Mouse (Mus musculus) retina, postnatal 7 days (tissue): ENCODE results near the gene Fbxl17.

Experiments
- DNase-seq: peaks from one replicate; pipeline ENCODE4 v3.0.0-alpha.2; 2012; ENCODE audit warnings: low read depth, low spot score

Gene Fbxl17

GRCm38 (mm10) chr17:63167248-63167647 lies 332.6 kb downstream of the Fbxl17 start:
- DNase-seq, result no peak

DNA sequence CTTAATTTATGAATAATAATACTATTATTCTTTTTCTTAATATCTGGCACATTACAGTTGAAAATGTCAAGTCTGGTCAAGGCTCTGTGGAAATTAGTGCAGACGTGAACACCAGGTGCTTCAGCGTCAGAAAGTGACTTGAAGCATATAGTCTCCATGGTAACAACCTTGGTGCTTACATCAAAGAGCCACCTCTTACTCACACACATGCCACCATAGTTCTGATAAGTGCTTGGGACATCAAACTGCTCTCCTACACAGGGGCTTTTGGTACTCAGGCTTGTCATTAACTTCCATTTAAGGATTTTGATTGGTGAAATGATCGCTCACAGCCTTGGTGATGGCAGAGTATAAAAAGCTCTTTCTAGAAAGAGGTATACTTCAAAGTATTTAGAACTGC lies 333.1 kb downstream of the Fbxl17 start:
- no peak for DNase-seq

DNA sequence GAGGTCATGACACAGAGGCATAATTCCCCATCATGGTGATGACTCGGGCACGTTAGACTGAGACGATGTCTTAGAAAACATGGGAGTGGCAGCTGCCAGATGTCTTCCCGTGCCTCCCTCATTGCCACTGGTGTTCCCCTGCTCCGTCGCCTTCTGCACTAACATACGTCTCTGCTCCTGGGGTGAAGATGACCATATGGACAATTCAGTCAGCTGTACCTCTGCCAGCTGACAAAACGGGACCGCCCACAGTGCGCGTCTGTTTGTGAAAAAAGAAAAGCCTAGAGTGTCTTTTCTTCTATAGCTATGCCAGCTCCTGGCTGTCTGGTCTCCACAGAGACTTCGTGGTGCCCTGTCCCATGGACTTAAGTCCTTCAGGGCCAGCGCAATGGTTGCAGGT lies 334.0 kb downstream of the Fbxl17 start:
- no peak for DNase-seq

- DNase-seq, result no peak
These were observed 335.5 kb downstream of the Fbxl17 start for GRCm38 (mm10) chr17:63164289-63164688.

DNA sequence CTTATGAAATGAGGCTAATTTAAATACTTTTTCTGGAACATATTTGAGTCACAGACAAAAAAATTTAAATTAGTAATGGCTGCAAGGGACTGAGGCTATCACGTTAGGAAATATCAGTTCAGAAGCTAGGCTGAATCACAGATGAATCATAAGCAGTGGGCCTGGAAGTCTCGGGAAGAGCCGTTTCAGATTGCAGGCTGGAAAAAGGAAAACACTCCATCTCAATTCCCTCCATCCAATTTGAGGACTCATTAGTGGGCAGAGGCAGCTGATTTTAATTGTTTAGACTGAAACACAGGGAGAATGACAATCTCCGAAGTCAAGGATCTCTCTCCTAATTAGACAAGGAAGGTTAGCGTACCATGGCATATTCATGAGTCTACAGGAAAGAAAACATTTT lies 337.9 kb downstream of the Fbxl17 start:
- no peak for DNase-seq

DNA sequence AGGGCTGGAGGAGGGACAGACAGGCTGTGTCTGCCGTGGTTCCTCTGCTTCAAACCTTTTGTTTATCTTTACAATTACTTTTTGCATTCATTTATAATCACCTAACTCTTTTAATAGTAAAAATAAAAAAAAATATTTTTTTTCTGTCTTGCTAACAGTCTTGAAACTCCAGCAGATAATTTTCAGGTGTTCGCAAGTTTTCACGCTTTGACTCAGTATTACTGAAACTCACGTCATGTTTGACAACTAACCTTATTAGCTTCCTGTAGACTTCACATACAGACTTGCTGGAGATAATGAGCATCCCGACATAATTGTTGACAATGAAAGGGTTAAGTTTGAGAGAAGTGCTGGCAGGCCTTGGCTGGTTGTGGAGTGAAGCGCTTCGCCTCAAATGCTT lies 340.6 kb downstream of the Fbxl17 start:
- DNase-seq, result no peak

DNA sequence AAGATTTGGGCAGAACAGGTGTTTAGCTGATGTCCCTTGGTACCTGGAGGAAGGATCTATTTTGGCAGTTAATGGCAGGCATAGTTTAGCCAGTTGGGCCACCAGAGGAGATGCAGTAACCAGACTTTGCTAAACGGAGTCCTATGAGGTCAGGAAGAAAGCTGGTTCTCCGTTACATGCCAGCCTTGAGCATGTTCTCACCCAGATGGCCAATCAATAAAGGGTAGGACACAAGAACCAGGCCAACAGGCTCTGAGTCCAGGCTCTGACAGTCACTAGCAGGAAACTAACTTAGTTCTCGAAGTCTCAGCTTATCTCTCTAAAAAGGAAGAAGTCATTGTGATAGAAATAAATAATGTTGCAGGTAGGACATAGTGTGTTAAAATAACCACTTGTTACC lies 341.4 kb downstream of the Fbxl17 start:
- DNase-seq, result no peak

DNA sequence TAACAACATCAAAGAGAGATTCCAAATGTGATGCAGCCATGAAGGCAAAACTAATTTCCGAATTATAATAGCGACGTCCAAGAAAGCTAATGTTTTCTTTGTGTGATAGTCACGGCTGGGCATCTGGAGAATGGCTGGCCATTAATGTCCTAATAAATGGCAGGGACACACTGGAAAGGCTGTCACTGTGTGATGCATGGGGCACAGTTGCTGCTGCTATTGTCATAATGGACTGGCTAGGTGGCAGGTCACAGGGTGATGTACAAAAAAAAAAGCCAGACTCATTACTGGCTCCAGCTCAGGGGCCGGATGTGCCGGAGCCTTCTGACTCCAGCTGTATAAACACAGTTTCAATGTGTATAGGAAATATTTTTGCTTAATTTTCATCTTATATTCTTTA lies 341.9 kb downstream of the Fbxl17 start:
- no peak for DNase-seq

- no peak for DNase-seq
These were observed 342.8 kb downstream of the Fbxl17 start for GRCm38 (mm10) chr17:63157019-63157418.

DNA sequence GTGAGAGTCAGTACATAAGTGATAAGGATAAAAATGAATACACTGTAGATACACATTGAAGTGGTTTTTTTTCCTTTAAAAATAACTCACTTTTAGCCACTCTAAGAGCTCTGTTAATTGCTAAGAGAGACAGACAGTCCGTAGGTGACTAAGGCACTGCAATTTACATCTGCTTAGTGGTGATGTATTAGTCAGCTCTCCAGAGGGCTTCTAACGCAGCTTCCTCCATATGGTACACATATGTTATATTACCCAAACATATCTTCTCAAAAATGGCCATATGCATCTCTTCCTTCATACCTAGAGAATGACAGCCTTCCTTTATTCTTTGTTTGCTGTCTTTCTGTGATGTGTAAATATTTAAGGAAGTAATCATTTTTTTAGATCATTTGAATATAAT lies 353.3 kb downstream of the Fbxl17 start:
- no peak for DNase-seq

DNA sequence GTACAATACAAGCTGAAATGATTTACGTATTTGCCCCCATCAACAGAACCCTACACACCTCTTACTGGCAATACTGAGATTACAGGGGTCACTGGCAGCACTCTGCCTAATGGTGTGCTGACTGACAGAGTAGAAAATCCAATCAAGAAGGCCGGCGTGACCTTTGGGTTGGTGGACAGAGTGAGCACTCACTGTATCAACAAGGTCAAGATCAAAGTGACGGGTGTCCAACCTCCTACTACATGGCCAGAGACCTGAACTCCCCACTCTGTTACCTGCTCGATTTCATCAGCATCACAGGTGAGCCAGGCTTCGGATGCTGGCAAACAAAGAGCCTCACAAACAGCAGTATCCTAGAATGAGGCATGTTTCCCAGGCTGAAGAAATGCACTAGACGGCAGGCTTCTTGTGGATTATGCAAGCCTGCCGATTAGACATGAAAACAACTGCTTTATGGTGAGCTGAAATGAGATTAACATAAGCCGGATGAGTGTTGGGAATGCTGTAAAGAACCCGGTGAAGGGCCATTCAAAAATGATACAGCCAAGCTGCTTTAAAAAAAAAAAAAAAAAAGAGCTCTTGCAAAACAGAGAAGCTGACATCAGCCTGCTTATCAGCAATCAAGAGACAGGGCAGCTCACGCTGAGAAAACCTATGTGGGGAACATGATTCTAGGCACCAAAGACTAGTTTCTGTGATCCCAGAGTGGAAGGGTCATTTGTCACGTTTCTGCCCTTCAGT lies 353.9 kb downstream of the Fbxl17 start:
- DNase-seq, result peak; percentile 74

- no peak for DNase-seq
These were observed 354.5 kb downstream of the Fbxl17 start for GRCm38 (mm10) chr17:63145311-63145741.

DNA sequence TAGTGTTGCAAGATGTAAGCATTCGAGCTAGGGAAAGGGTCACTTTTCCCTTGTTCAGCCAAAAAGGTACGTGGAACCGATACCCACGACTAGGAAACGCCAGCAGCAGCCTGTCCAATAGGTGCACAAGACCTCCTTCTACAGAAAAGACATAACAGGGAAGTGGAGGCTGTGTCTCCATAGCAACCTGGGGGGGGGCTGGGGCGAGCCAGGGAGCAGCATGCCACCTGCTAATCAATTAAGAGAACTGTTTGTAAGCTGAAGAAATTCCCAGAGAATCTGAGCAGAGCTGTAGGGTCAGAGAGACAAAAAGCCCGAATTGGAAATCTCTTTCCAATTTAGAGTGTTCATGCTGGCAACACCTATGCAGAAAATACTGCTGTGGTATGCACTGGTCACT lies 356.0 kb downstream of the Fbxl17 start:
- DNase-seq, result no peak

DNA sequence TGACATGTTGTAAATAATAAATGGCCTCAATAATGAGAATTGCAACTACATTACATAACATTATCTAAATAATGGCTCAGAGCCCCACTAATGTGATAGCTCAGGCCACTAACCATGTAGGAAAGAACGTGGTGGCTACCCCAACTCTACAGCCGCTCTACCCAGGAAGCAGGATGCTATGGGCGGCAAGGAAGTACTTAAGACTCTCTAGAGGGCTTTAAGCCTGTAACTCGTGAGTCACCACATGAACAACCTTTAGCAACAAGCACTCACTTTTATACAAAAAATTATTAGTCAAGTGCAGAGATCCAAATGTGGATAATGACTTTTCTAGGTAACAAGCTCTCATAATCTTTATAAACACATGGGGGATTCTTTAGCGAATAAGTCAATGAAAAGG lies 365.0 kb downstream of the Fbxl17 start:
- DNase-seq, result no peak

- no peak for DNase-seq
These were observed 377.4 kb downstream of the Fbxl17 start for GRCm38 (mm10) chr17:63122427-63122826.

DNA sequence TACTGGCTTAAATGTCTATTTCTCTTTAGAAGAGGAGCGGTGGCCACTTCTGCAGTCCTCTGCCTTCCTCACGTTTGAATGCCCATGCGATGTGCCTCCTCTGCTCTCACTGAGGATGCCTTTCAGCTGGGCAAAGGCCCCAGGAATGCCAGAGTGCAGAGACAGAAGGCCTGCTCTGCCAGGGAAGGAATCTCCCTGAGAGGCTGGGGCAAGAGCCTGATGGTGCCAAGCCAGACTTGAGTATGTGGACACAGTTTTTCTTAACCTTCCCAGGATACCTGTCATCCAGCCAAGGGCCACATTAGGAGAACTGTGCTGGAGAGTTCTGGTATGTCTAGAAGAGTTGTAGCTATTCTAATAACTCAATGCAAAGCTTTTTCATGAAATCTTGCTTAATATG lies 380.1 kb downstream of the Fbxl17 start:
- no peak for DNase-seq

- no peak for DNase-seq
These were observed 380.7 kb downstream of the Fbxl17 start for GRCm38 (mm10) chr17:63119077-63119476.

- no peak for DNase-seq
These were observed 382.7 kb downstream of the Fbxl17 start for GRCm38 (mm10) chr17:63117130-63117529.

GRCm38 (mm10) chr17:63114399-63115085 lies 385.3 kb downstream of the Fbxl17 start:
- no peak for DNase-seq

DNA sequence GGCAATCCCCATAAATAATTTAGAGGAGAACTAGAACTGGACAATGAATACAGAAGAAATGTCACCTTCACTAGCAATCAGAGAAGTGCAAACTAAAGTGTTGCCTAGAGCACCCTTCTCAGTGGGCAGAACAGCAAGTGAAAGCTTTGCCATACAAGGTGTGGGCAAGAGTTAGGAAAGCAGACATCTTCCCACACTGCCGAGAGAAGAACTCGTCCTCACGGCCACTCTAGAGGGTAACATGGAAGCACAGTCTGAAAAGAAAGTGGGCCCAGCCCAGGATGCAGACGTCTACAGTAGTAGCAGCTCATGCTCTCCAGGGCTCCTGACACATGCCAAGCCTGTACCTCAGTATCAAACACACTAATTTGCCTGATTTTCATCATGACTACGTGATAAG lies 387.0 kb downstream of the Fbxl17 start:
- DNase-seq, result no peak

DNA sequence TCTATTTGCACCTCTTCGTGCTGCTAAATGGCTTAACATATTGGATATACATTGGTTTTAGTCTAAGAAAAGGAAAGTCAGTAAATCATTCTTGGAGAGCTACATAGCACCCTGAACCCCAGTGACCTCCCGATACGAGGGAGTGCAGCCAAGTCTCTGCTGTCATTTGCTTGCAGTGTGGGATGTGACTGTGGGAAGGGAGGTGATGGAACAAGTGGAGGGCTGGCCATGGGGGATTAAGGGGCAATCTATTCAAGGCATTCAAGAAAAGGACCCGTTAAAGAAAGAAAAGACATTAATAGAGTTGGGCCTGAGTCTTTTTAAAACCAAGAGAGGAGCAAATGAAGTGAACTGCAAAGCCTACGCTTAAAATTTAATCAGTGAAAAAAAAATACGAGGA lies 388.8 kb downstream of the Fbxl17 start:
- DNase-seq, result no peak

GRCm38 (mm10) chr17:63110211-63110755 lies 389.5 kb downstream of the Fbxl17 start:
- DNase-seq, result no peak

- DNase-seq, result no peak
These were observed 391.8 kb downstream of the Fbxl17 start for GRCm38 (mm10) chr17:63108035-63108434.
